Comparison of ENCODE assay signal across 13 mouse cellular contexts in genomic region chr7:139905261-139905660, GRCm38 (mm10). TPM values are rescaled to one million over a fixed set of nuclear protein-coding genes. Genes with fewer than 3 reads are reported as not detected.
DNase-seq lines count a peak whose midpoint lies in the region; ATAC-seq and TF ChIP-seq lines count a peak whose summit lies in the region.
"Had no signal": no experiment of that assay in that cellular context is flagged by ENCODE, and none has a peak within 500 bp of the region (broad histone marks: within the 10 kb centered on the region; RNA-seq: fewer than 3 reads in every experiment).

No protein-coding gene starts in this region.

- no peak overlapping the region; the same call in 1 of the 2 replicates for H3K9ac ChIP-seq in intestine, embryonic 15.5 days
- no peak overlapping the region for H3K9ac ChIP-seq in intestine, postnatal 0 days (ENCODE audit: low read depth, low read length)
- H3K9ac ChIP-seq in ES-E14 (ENCODE audit: insufficient read depth, low read depth, low read length, poor library complexity, severe bottlenecking): no peak overlapping the region
- no peak overlapping the region for H3K9ac ChIP-seq in midbrain, embryonic 14.5 days (replicated peaks; ENCODE audit: low read length)
- H3K9ac ChIP-seq: limb, embryonic 12.5 days had no signal

- H3K4me2 ChIP-seq in intestine, embryonic 15.5 days (replicated peaks): 0 out of 2 replicates have a peak overlapping the region, but pooled peaks have one; percentile 10
- H3K4me2 ChIP-seq in intestine, postnatal 0 days (replicated peaks; ENCODE audit: low read depth): no peak overlapping the region
- H3K4me2 ChIP-seq in midbrain, embryonic 14.5 days (ENCODE audit: low read length): peak overlapping the region; percentile 17; the same call in 1 of the 2 replicates
- H3K4me2 ChIP-seq: limb, embryonic 12.5 days had no signal

- H3K27ac ChIP-seq in intestine, embryonic 15.5 days: no peak overlapping the region
- H3K27ac ChIP-seq in intestine, postnatal 0 days (ENCODE audit: low read depth, low read length): no peak overlapping the region
- no peak overlapping the region for H3K27ac ChIP-seq in ES-E14 (ENCODE audit: insufficient read depth, low read depth, low read length, poor library complexity, severe bottlenecking)
- no peak overlapping the region for H3K27ac ChIP-seq in embryonic facial prominence, embryonic 10.5 days (replicated peaks)
- H3K27ac ChIP-seq in midbrain, embryonic 14.5 days (replicated peaks; ENCODE audit: low read depth, low read length): peak overlapping the region; percentile 42; the same call in 1 of the 2 replicates
- H3K27ac ChIP-seq: limb, embryonic 12.5 days had no signal

- H3K9me3 ChIP-seq in intestine, embryonic 15.5 days: no peaks in the 10 kb centered on the region
- H3K9me3 ChIP-seq in intestine, postnatal 0 days (ENCODE audit: control insufficient read depth): no peaks in the 10 kb centered on the region
- H3K9me3 ChIP-seq in ES-E14 (ENCODE audit: control insufficient read depth, insufficient read depth, low read depth, low read length): no peaks in the 10 kb centered on the region
- H3K9me3 ChIP-seq in embryonic facial prominence, embryonic 10.5 days: no peaks in the 10 kb centered on the region
- H3K9me3 ChIP-seq in midbrain, embryonic 14.5 days (ENCODE audit: control insufficient read depth, low read length): no peaks in the 10 kb centered on the region
- H3K9me3 ChIP-seq: limb, embryonic 12.5 days had no signal

- TF ChIP-seq CTCF in intestine, postnatal 0 days (IDR thresholded peaks at IDR 0.05; ENCODE audit: low read depth): no peak

- in situ Hi-C loops in ES-E14 (cut with MboI; ENCODE audit: low sequenced_read_pairs in 2 of 2, unreplicated experiment in 2 of 2): no loop called here

- ATAC-seq in intestine, embryonic 15.5 days: no peak
- ATAC-seq in intestine, postnatal 0 days: no peak
- ATAC-seq in midbrain, embryonic 14.5 days (ENCODE audit: low FRiP score, low TSS enrichment): no peak

- H3K4me1 ChIP-seq in intestine, embryonic 15.5 days (replicated peaks): no peaks in the 10 kb centered on the region
- no peaks in the 10 kb centered on the region for H3K4me1 ChIP-seq in intestine, postnatal 0 days (replicated peaks; ENCODE audit: control insufficient read depth, insufficient read depth, low read length)
- peaks cover 0 to 19% of the 10 kb centered on the region in 2 experiments; a peak in 2 of 4 replicates for H3K4me1 ChIP-seq in ES-E14 (ENCODE audit: control insufficient read depth in 2 of 2, insufficient read depth in 2 of 2, low read length in 2 of 2, poor library complexity in 1 of 2)
- H3K4me1 ChIP-seq in embryonic facial prominence, embryonic 10.5 days: peaks cover 24% of the 10 kb centered on the region
- H3K4me1 ChIP-seq in midbrain, embryonic 14.5 days (ENCODE audit: control insufficient read depth, insufficient read depth, low read length): peaks cover 26% of the 10 kb centered on the region; the same call in 1 of the 2 replicates

- H3K27me3 ChIP-seq in intestine, embryonic 15.5 days (replicated peaks): no peaks in the 10 kb centered on the region
- H3K27me3 ChIP-seq in intestine, postnatal 0 days (replicated peaks; ENCODE audit: control insufficient read depth, insufficient read depth, low read length): 0 out of 2 replicates have a peak, but pooled peaks cover 9% of the 10 kb centered on the region
- peaks cover 11% of the 10 kb centered on the region; the same call in 1 of the 2 replicates for H3K27me3 ChIP-seq in embryonic facial prominence, embryonic 10.5 days (replicated peaks; ENCODE audit: low read depth, poor library complexity, severe bottlenecking)
- H3K27me3 ChIP-seq in midbrain, embryonic 14.5 days (ENCODE audit: control insufficient read depth, insufficient read depth, low read length): no peaks in the 10 kb centered on the region

- WGBS in intestine, embryonic 15.5 days: 25% methylated on average over 6 of the region's 6 CpGs
- WGBS in intestine, postnatal 0 days: 26% methylated on average over 6 of the region's 6 CpGs
- WGBS in embryonic facial prominence, embryonic 10.5 days: 39% methylated on average over 6 of the region's 6 CpGs
- WGBS in midbrain, embryonic 14.5 days: 26% methylated on average over 6 of the region's 6 CpGs

- no peak overlapping the region for H3K4me3 ChIP-seq in intestine, embryonic 15.5 days (replicated peaks)
- no peak overlapping the region for H3K4me3 ChIP-seq in intestine, postnatal 0 days (ENCODE audit: low read depth, low read length)
- no peak overlapping the region for H3K4me3 ChIP-seq in ES-E14 (ENCODE audit: insufficient read depth in 1 of 2, low read depth in 1 of 2, low read length in 2 of 2, poor library complexity in 1 of 2, severe bottlenecking in 1 of 2)
- H3K4me3 ChIP-seq in embryonic facial prominence, embryonic 10.5 days: peak overlapping the region; percentile 4; the same call in 1 of the 2 replicates
- H3K4me3 ChIP-seq in midbrain, embryonic 14.5 days (replicated peaks; ENCODE audit: low read depth, low read length): no peak overlapping the region
- H3K4me3 ChIP-seq: limb, embryonic 12.5 days had no signal

- H3K36me3 ChIP-seq in intestine, embryonic 15.5 days: no peaks in the 10 kb centered on the region
- H3K36me3 ChIP-seq in intestine, postnatal 0 days (ENCODE audit: control insufficient read depth, insufficient read depth): no peaks in the 10 kb centered on the region
- no peaks in the 10 kb centered on the region for H3K36me3 ChIP-seq in ES-E14 (ENCODE audit: control insufficient read depth, insufficient read depth, low read length, poor library complexity, severe bottlenecking)
- no peaks in the 10 kb centered on the region for H3K36me3 ChIP-seq in embryonic facial prominence, embryonic 10.5 days (replicated peaks)
- no peaks in the 10 kb centered on the region for H3K36me3 ChIP-seq in midbrain, embryonic 14.5 days (ENCODE audit: control insufficient read depth, insufficient read depth, low read length)
- H3K36me3 ChIP-seq: G1E; limb, embryonic 12.5 days had no signal

- no peak for DNase-seq in ES-E14 (ENCODE audit: low read depth, low spot score)
- DNase-seq in embryonic facial prominence, embryonic 10.5 days (ENCODE audit: low spot score): no peak
- DNase-seq in midbrain, embryonic 14.5 days: no peak
- no peak for DNase-seq in cerebellum, postnatal 36 days
- DNase-seq in gastrocnemius, postnatal 10 days: no peak
- DNase-seq: gastrocnemius, postnatal 25 days; right cerebral cortex, adult 18-20 months had no signal

TF ChIP-seq in ES-E14, 5 proteins besides CTCF, POLR2A, EP300 and RAD21:
- TF ChIP-seq ZNF384 (IDR thresholded peaks at IDR 0.05; ENCODE audit: low read depth, low read length): 0 out of 2 replicates have a peak, but pooled peaks have one; percentile 13
- TF ChIP-seq MAFK (IDR thresholded peaks at IDR 0.05; ENCODE audit: insufficient read depth, low read depth, low read length): no peak

RNA-seq across cellular contexts. Expression of gene Kndc1, which starts 10.8 kb away (rescaled TPM):
- 0.13 and 0.24 TPM in 2 replicates for polyA plus RNA-seq in intestine, embryonic 15.5 days (2015; fragmentation: Nextera tagmentation; extraction: Ambion mirVana)
- polyA plus RNA-seq in intestine, postnatal 0 days (2015; fragmentation: Nextera tagmentation; extraction: Ambion mirVana): 0.08 and 0.23 TPM in 2 replicates
- 2.3 and 5.3 TPM in 2 replicates for total RNA-seq in ES-E14 (2012; rRNA removed)
- 0.11 and 0.40 TPM in 2 replicates for polyA plus RNA-seq in embryonic facial prominence, embryonic 10.5 days (2016; fragmentation: Nextera tagmentation; extraction: Ambion mirVana)
- 20.6 and 22.9 TPM in 2 replicates for polyA plus RNA-seq in midbrain, embryonic 14.5 days (2014; fragmentation: Nextera tagmentation; extraction: Ambion mirVana)
- total RNA-seq in gastrocnemius, postnatal 10 days (2021): under 1 TPM; 0.27 to 0.40 TPM
- total RNA-seq: gastrocnemius, postnatal 25 days had no signal
- polyA plus RNA-seq: G1E had no signal

RNA-seq across cellular contexts. Expression of gene Utf1, which starts 38.3 kb away (rescaled TPM):
- not detected in 2 replicates for polyA plus RNA-seq in intestine, embryonic 15.5 days (2015; fragmentation: Nextera tagmentation; extraction: Ambion mirVana)
- polyA plus RNA-seq in intestine, postnatal 0 days (2015; fragmentation: Nextera tagmentation; extraction: Ambion mirVana): not detected in 2 replicates
- 147 and 174 TPM in 2 replicates for total RNA-seq in ES-E14 (2012; rRNA removed)
- 0.20 and 0.36 TPM in 2 replicates for polyA plus RNA-seq in embryonic facial prominence, embryonic 10.5 days (2016; fragmentation: Nextera tagmentation; extraction: Ambion mirVana)
- not detected in 2 replicates for polyA plus RNA-seq in midbrain, embryonic 14.5 days (2014; fragmentation: Nextera tagmentation; extraction: Ambion mirVana)
- not detected for total RNA-seq in gastrocnemius, postnatal 10 days (2021)
- total RNA-seq: G1E; gastrocnemius, postnatal 25 days; layer of hippocampus, adult 18-20 months had no signal
- polyA plus RNA-seq: forebrain, embryonic 11.5 days; G1E had no signal

Comparison
In these comparisons a context has a peak if more than half of its experiments do, and no peak if none do; other contexts are left out.
1. RNA of gene Kndc1, which starts 10.8 kb away (polyA plus RNA-seq): 20.6 to 22.9 TPM in midbrain, embryonic 14.5 days; 0.08 to 0.23 TPM in intestine, postnatal 0 days, 0.13 to 0.24 TPM in intestine, embryonic 15.5 days and 0.11 to 0.40 TPM in embryonic facial prominence, embryonic 10.5 days; every median in the first group is over 10 times any median in the second.